Mouse (Mus musculus): ENCODE measurements around the gene Zfp69. TPM values are rescaled to one million over a fixed set of nuclear protein-coding genes. Genes with fewer than 3 reads are reported as not detected.
A peak's percentile ranks its signal among the peaks of the same experiment; 100 is the strongest.

Gene Zfp69
- polyA plus RNA-seq, 1 experiment from 2014 or later = 10.0 TPM

DNA sequence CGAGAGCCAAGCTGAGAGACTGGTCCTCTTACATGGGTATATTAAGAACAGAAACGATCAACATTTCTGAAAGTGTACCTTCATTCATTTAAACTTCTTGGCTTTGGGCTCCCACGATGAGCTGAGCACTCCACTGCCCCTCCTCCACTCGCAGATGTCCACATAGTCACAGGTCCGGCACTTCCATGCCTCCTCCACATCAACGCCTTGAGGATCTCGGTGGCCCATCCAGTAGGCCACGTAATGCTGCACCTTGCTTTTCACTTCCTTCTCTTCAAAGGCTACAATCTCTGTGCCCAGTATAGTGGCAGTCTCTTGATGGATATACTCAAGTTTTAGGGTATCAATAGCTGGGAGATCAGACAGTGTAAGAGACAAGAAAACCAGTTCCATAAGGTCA is 30.0 kb downstream of the Zfp69 start:
- Histone ChIP-seq H3K36me3 (peaks cover 37% of the 10 kb centered on the region), H3K4me1 (peaks cover 6% of the 10 kb centered on the region; the same call in 1 of the 2 replicates), H3K4me3 (no peak overlapping the region), H3K4me2 (no peak overlapping the region), H3K27me3 (no peaks in the 10 kb centered on the region), H3K27ac (no peak overlapping the region), H3K9ac (no peak overlapping the region), H3K9me3 (peaks cover 27% of the 10 kb centered on the region)
- ATAC-seq (ENCODE audit: insufficient number of reproducible peaks, insufficient read depth, low FRiP score, low TSS enrichment, low read depth) = no peak
- WGBS = 94% methylated on average over 8 of the region's 8 CpGs

DNA sequence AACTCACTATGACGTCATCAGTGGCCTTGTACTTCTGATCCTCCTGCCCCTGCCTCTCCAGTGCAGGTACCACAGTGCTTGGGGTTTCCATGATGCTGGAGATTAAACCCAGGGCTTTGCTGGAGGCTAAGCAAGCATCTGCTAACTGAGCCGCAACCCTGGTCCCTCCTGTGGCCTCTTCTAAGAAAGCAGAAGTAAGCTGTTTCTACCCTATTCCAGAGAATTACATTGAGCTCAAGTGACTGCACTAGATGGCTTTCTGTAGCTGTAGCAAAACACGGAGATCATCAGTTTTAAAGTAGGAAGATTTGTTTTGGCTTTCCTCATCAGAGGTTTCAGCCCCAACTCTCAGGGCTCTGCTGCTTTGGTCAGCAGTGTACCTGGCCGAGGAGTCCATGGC is 37.0 kb downstream of the Zfp69 start:
- no peak for ATAC-seq (ENCODE audit: insufficient number of reproducible peaks, insufficient read depth, low FRiP score, low TSS enrichment, low read depth)
- Histone ChIP-seq H3K27me3 (no peaks in the 10 kb centered on the region), H3K9ac (no peak overlapping the region), H3K4me1 (0 out of 2 replicates have a peak, but pooled peaks cover 3% of the 10 kb centered on the region), H3K4me2 (no peak overlapping the region), H3K4me3 (no peak overlapping the region), H3K27ac (no peak overlapping the region), H3K9me3 (no peaks in the 10 kb centered on the region), H3K36me3 (peaks cover 4% of the 10 kb centered on the region)
- 69% methylated on average over 4 of the region's 4 CpGs for WGBS

DNA sequence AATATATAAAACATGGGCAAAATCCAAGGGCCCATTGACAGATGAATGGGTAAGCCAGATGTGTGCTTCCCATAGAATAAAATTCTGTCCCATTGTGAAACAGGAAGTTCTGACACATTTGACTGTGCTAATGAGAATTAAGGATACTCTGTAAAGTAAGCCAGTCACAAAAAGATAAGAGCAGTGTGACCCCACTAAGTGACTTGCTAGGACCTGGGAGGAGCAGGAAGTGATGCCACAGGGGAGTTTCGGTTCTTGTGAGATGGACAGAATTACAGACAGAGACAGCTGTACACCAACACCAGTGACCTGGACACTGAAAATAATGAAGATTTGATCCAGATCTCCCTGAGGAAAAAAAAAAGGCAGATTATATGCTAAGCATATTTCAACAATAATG is 37.6 kb downstream of the Zfp69 start:
- Histone ChIP-seq H3K27ac (no peak overlapping the region), H3K4me2 (no peak overlapping the region), H3K9me3 (no peaks in the 10 kb centered on the region), H3K27me3 (no peaks in the 10 kb centered on the region), H3K4me1 (0 out of 2 replicates have a peak, but pooled peaks cover 3% of the 10 kb centered on the region), H3K36me3 (no peaks in the 10 kb centered on the region), H3K9ac (no peak overlapping the region), H3K4me3 (no peak overlapping the region)
- ATAC-seq (ENCODE audit: insufficient number of reproducible peaks, insufficient read depth, low FRiP score, low TSS enrichment, low read depth) = no peak
- WGBS = 57% methylated on average over 1 of the region's 1 CpGs

DNA sequence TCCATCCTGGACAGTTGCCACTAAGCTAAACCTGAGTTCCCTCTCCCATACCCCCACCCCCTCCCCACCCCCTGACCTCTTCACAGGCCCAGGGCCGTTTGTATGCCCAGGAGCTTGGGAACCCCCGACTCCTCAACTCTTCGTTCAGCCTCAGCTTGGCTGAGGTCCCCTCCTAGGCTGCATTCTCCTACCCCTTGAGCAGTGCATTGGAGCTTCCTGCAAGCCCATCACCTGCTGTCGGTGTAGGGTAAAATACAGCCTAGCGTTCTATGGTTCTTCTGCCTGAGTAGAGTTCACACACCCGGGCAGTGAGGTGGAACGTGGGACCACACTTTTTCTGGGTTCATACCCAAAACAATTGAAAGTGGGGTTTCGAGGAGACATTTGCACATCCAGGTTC is 38.1 kb downstream of the Zfp69 start:
- Histone ChIP-seq H3K4me1 (0 out of 2 replicates have a peak, but pooled peaks cover 3% of the 10 kb centered on the region), H3K27ac (no peak overlapping the region), H3K4me3 (no peak overlapping the region), H3K4me2 (no peak overlapping the region), H3K9ac (no peak overlapping the region), H3K36me3 (no peaks in the 10 kb centered on the region), H3K9me3 (no peaks in the 10 kb centered on the region), H3K27me3 (no peaks in the 10 kb centered on the region)
- 61% methylated on average over 8 of the region's 8 CpGs for WGBS
- no peak for ATAC-seq (ENCODE audit: insufficient number of reproducible peaks, insufficient read depth, low FRiP score, low TSS enrichment, low read depth)

DNA sequence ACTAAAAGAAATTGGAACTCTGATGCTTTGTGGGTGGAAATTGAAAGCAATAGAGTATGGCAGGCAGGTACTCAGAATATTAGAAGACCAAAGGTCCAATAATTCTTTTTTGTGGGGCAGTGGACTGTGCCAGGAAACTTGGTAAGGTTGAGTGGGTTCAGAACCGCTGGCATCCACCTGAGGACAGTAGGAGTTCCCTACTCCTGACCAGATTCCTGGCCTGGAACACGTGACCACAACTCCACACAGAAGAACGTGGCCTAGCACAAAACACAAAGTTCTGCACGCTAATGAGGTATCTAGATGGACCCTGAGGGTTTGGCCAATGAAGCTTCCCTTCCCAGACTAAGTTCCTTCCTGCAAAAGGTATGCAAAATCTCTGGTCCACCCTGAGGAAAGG is 38.6 kb downstream of the Zfp69 start:
- 0 out of 2 replicates have a peak, but pooled peaks cover 3% of the 10 kb centered on the region for H3K4me1 ChIP-seq
- no peak overlapping the region for H3K27ac ChIP-seq
- no peaks in the 10 kb centered on the region for H3K9me3 ChIP-seq
- no peaks in the 10 kb centered on the region for H3K27me3 ChIP-seq
- WGBS = 53% methylated on average over 4 of the region's 4 CpGs
- ATAC-seq (ENCODE audit: insufficient number of reproducible peaks, insufficient read depth, low FRiP score, low TSS enrichment, low read depth) = no peak
- no peaks in the 10 kb centered on the region for H3K36me3 ChIP-seq
- no peak overlapping the region for H3K4me2 ChIP-seq
- no peak overlapping the region for H3K9ac ChIP-seq
- no peak overlapping the region for H3K4me3 ChIP-seq

DNA sequence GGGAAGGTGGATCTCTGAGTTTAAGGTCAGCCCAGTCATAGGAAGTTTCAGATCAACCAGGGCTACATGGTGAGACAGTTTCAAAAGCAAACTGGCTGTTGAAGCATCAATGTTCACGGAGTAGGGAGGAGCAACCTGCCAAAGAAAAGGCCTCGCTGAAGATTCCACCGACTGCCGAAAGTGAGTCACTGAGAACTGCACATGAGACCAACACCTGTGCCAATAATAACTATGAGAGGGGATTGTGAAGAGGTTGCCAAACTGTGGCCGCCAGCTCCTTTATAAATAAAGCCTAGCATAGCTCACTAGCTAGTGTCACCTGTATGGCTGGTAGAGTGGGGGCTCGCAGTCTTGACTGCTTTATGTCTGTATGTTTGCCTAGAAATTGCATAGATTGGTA is 40.4 kb downstream of the Zfp69 start:
- H3K9ac ChIP-seq = no peak overlapping the region
- 75% methylated on average over 6 of the region's 6 CpGs for WGBS
- H3K9me3 ChIP-seq = no peaks in the 10 kb centered on the region
- H3K4me1 ChIP-seq = 0 out of 2 replicates have a peak, but pooled peaks cover 3% of the 10 kb centered on the region
- no peak for ATAC-seq (ENCODE audit: insufficient number of reproducible peaks, insufficient read depth, low FRiP score, low TSS enrichment, low read depth)
- H3K4me2 ChIP-seq = no peak overlapping the region
- no peak overlapping the region for H3K4me3 ChIP-seq
- no peaks in the 10 kb centered on the region for H3K36me3 ChIP-seq
- H3K27ac ChIP-seq = no peak overlapping the region
- no peaks in the 10 kb centered on the region for H3K27me3 ChIP-seq

DNA sequence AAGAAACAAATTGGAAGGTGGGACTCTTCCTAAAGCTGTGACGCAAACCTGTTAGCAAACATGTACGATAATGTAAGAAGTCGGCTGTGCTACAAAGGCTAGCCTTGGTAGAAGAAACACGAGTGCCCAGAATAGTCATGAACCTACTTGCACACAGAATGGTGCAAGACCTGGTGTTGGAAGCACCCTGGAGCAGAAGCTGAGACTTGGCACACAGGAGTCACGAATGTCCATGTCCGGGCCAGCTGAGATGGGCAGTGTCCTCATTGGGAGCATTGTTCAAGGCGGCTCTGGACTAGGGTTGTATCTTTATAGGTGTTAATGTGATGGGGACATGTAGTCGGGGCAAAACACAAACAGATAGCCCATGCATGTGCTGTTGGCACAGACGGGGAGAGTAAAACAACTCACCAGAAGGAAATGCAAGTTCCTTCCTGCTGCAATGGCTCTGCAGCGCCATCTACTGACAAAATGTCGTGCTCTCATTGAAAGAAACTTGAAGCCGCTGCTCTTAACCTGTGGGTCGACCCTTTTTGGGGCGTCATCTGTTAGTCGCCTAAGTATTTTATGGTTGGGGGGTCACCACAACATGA is 41.8 kb downstream of the Zfp69 start:
- Histone ChIP-seq H3K9me3 (no peaks in the 10 kb centered on the region), H3K9ac (no peak overlapping the region), H3K36me3 (no peaks in the 10 kb centered on the region), H3K4me2 (0 out of 2 replicates have a peak overlapping the region, but pooled peaks have one; percentile 19), H3K4me1 (0 out of 2 replicates have a peak, but pooled peaks cover 3% of the 10 kb centered on the region), H3K27ac (no peak overlapping the region), H3K27me3 (no peaks in the 10 kb centered on the region), H3K4me3 (no peak overlapping the region)
- WGBS = 32% methylated on average over 15 of the region's 15 CpGs
- no peak for ATAC-seq (ENCODE audit: insufficient number of reproducible peaks, insufficient read depth, low FRiP score, low TSS enrichment, low read depth)

DNA sequence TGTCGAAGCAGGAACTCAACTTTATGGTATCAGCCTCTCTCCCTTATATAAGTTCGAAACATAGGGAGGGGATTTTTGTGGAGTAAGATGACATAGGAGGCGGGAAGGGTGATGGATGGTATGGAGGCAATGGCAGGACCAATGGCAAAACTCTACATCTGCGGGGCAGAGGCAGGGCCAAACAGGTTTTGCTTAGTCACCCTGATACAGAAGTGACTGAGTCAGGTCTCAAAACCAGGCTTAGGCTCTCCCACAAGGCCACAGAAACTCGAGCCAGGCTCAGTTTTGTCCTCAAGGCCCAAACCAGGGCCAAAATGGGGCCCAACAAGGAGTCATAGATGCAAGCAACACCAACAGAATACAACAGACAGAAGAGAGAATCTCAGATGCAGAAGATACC is 45.9 kb downstream of the Zfp69 start:
- Histone ChIP-seq H3K4me2 (no peak overlapping the region), H3K9me3 (no peaks in the 10 kb centered on the region), H3K27ac (no peak overlapping the region), H3K27me3 (no peaks in the 10 kb centered on the region), H3K36me3 (no peaks in the 10 kb centered on the region), H3K4me3 (no peak overlapping the region), H3K9ac (no peak overlapping the region), H3K4me1 (0 out of 2 replicates have a peak, but pooled peaks cover 3% of the 10 kb centered on the region)
- WGBS = 78% methylated on average over 5 of the region's 5 CpGs
- no peak for ATAC-seq (ENCODE audit: insufficient number of reproducible peaks, insufficient read depth, low FRiP score, low TSS enrichment, low read depth)

DNA sequence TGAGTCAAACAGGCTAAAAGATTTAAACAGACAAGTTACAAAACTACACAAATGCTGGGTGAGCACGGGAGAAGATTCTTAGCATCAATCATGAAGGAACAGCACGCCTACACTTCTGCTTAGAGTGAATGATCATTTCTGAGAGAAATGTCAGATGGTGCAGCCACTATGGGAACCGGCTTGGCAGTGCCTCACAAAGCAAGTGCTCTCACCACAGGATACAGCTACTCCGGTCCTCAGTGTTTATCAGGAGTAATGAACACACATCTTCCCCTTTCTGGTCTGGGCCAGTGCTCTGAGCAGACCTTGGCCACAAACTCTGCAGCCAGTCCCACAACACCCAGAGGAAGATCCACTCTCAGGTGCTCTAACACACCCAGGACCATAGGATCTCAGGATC is 47.0 kb downstream of the Zfp69 start:
- Histone ChIP-seq H3K4me1 (0 out of 2 replicates have a peak, but pooled peaks cover under 1% of the 10 kb centered on the region), H3K27ac (no peak overlapping the region), H3K36me3 (no peaks in the 10 kb centered on the region), H3K4me2 (no peak overlapping the region), H3K9me3 (no peaks in the 10 kb centered on the region), H3K27me3 (no peaks in the 10 kb centered on the region), H3K4me3 (no peak overlapping the region), H3K9ac (no peak overlapping the region)
- WGBS = 79% methylated on average over 4 of the region's 4 CpGs
- ATAC-seq (ENCODE audit: insufficient number of reproducible peaks, insufficient read depth, low FRiP score, low TSS enrichment, low read depth) = no peak

GRCm38 (mm10) chr4:120895810-120896584 is 55.5 kb downstream of the Zfp69 start:
- ATAC-seq (ENCODE audit: insufficient number of reproducible peaks, insufficient read depth, low FRiP score, low TSS enrichment, low read depth) = no peak

DNA sequence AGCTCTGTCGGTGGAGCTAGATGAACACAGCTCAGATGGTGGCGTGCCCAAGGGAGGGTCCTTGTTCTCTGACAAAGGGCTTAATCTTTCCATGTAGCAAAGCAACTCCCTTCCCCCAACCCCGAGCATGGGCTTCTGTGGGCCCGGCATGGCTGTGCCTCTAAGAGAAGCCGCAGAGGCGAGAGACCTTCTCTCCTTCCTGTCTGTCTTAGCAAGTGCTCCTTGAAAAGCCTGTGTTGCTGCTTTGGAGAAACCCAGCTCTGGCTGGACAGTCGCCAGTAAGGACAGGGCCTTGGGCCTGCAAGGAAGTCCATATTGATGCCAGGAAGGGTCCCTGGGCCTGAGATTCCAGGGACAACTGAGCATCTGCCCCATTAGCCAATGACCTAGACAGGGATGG is 56.3 kb downstream of the Zfp69 start:
- WGBS = 78% methylated on average over 7 of the region's 7 CpGs

More at GRCm38 (mm10) chr4:120895810-120896584, 55.5 kb downstream of the Zfp69 start:
- Histone ChIP-seq H3K4me2 (no peak overlapping the region), H3K4me1 (peaks cover 15% of the 10 kb centered on the region), H3K9me3 (no peaks in the 10 kb centered on the region), H3K4me3 (no peak overlapping the region), H3K27me3 (peaks cover 15% of the 10 kb centered on the region), H3K9ac (no peak overlapping the region), H3K36me3 (no peaks in the 10 kb centered on the region), H3K27ac (no peak overlapping the region)
- WGBS = 75% methylated on average over 7 of the region's 7 CpGs

GRCm38 (mm10) chr4:120894584-120894983 is 56.9 kb downstream of the Zfp69 start:
- Histone ChIP-seq H3K9me3 (no peaks in the 10 kb centered on the region), H3K4me3 (no peak overlapping the region), H3K4me2 (no peak overlapping the region), H3K9ac (no peak overlapping the region), H3K4me1 (peaks cover 26% of the 10 kb centered on the region), H3K27ac (no peak overlapping the region), H3K27me3 (peaks cover 15% of the 10 kb centered on the region), H3K36me3 (no peaks in the 10 kb centered on the region)
- no peak for ATAC-seq (ENCODE audit: insufficient number of reproducible peaks, insufficient read depth, low FRiP score, low TSS enrichment, low read depth)
- WGBS = 75% methylated on average over 11 of the region's 11 CpGs

More for the DNA sequence above, 56.3 kb downstream of the Zfp69 start:
- no peak overlapping the region for H3K4me2 ChIP-seq
- H3K27ac ChIP-seq = no peak overlapping the region
- no peaks in the 10 kb centered on the region for H3K36me3 ChIP-seq
- no peak overlapping the region for H3K9ac ChIP-seq
- H3K4me3 ChIP-seq = no peak overlapping the region
- H3K9me3 ChIP-seq = no peaks in the 10 kb centered on the region
- H3K27me3 ChIP-seq = peaks cover 15% of the 10 kb centered on the region
- no peak for ATAC-seq (ENCODE audit: insufficient number of reproducible peaks, insufficient read depth, low FRiP score, low TSS enrichment, low read depth)
- H3K4me1 ChIP-seq = peaks cover 23% of the 10 kb centered on the region

Data from embryonic facial prominence, embryonic 13.5 days (tissue).